Mouse (Mus musculus) heart, adult 2 months (tissue): ENCODE measurements at regions not wholly inside any gene's neighbourhood (a gene's known extent, or its start where the extent isn't known, plus 50 kb on each side); places are given as distances from the start of the nearest gene placed in this dataset.
A peak's percentile ranks its signal among the peaks of the same experiment; 100 is the strongest.

Experiments used
- DNase-seq, 2 experiments: peaks; one replicate each; pipeline ENCODE4 v3.0.0; 2021
- H3K27ac ChIP-seq: fragments of 200-600 bp; 2 replicates; pipeline ENCODE4 v1.8.1; 2022
- H3K27me3 ChIP-seq: fragments of 200-500 bp; 2 replicates; pipeline ENCODE4 v1.6.1; 2012; ENCODE audit warnings: mild to moderate bottlenecking, low read length, inconsistent platforms, mixed read lengths; ENCODE audit not compliant: control insufficient read depth, insufficient read depth
- H3K36me3 ChIP-seq: fragments of 200-500 bp; 2 replicates; pipeline ENCODE4 v1.6.1; 2012; ENCODE audit warnings: low read length, inconsistent platforms; ENCODE audit not compliant: control insufficient read depth, insufficient read depth
- H3K4me1 ChIP-seq: fragments of 200-500 bp; 2 replicates; pipeline ENCODE4 v1.6.1; 2011; ENCODE audit warnings: low read length; ENCODE audit not compliant: control insufficient read depth, insufficient read depth
- H3K4me3 ChIP-seq: fragments of 200-600 bp; 2 replicates; pipeline ENCODE4 v1.8.1; 2022
- H3K79me2 ChIP-seq: fragments of 200-500 bp; replicated peaks from 2 replicates; pipeline ENCODE4 v1.6.1; 2012; ENCODE audit warnings: mild to moderate bottlenecking, inconsistent platforms, low read length, moderate library complexity, mixed read lengths; ENCODE audit not compliant: control insufficient read depth, insufficient read depth
- H3K9ac ChIP-seq: fragments of 200-500 bp; 2 replicates; pipeline ENCODE4 v1.6.1; 2012; ENCODE audit warnings: low read depth, mild to moderate bottlenecking, control low read depth, inconsistent platforms, low read length, mixed read lengths
- CTCF ChIP-seq: fragments of 200-600 bp; IDR thresholded peaks from 2 replicates; pipeline ENCODE4 v1.8.1; 2022; ENCODE audit warnings: antibody characterized with exemption, mild to moderate bottlenecking, moderate library complexity
- EP300 ChIP-seq: fragments of 200-500 bp; IDR thresholded peaks from 2 replicates; pipeline ENCODE4 v1.6.1; 2011; ENCODE audit warnings: low read depth, low read length, control low read depth; ENCODE audit not compliant: insufficient read depth
- POLR2A ChIP-seq: fragments of 200-500 bp; IDR thresholded peaks from 2 replicates; pipeline ENCODE4 v1.6.1; 2011; ENCODE audit warnings: mild to moderate bottlenecking, low read depth, low read length, control low read depth; ENCODE audit not compliant: insufficient read depth
- WGBS: fragments of 180-500 bp; shearing (Covaris S2); methylation state at CpG from one replicate; pipeline ENCODE4 v1.1.7; 2018; 5-methylcytosine and 5-hydroxymethylcytosine counted together
- intact Hi-C: fragments of 180-260 bp; cut with DNase I; formaldehyde crosslinking; loops from one replicate; pipeline ENCODE4 v1.15.1; 2025

DNA sequence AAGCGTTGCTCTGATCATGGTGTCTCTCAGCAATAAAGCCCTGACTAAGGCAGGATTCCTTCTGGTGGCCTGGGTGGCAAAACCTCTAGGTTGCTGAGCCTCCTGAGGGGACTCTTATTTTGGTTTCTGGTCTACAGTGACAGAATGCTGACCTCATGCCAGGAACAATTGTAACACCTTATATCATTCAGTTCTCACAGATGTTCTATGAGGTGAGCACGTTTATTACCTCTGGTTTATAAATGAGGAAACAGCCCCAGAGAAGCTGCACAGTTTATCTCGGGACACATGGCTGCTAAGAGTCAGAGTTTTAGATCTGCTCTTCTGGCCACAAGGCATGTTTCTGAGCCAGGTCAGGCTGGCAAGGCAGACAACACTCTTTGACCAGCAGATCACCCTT lies 324.3 kb downstream of the Bcl11a start:
- intact Hi-C loops, result no loop called here
- TF ChIP-seq EP300 (no peak), POLR2A (no peak), CTCF (no peak)
- Histone ChIP-seq H3K27me3 (no peaks in the 10 kb centered on the region), H3K4me3 (no peak overlapping the region), H3K9ac (no peak overlapping the region), H3K4me1 (no peaks in the 10 kb centered on the region; the same call in 1 of the 2 replicates), H3K27ac (no peak overlapping the region), H3K79me2 (no peaks in the 10 kb centered on the region), H3K36me3 (no peaks in the 10 kb centered on the region)
- 40% methylated on average over 3 of the region's 3 CpGs for WGBS
- no peak for DNase-seq

DNA sequence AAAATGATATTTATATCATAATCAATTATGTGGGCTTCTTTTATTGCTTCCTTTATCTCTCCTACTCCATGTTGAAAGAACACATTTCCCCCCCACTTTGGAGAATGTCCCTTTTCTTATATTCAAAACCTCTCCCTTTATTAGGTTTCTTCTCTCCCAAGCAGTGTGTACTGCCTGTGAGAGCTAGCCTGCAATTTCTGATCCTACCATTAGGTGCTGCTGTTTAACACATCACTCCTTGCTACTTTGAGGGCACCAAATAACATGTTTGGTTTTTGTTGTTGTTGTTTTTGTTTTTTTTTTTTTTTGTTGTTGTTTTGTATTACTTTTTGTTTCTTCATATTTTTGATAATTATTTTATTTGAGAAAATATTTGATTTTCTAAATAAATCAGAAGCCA lies 336.9 kb downstream of the Bcl11a start:
- no peak for DNase-seq
- no peaks in the 10 kb centered on the region for H3K4me1 ChIP-seq
- intact Hi-C loops, result loop anchor here (5.0 kb wide), 1 partner anchor 887 kb away; no protein-coding TSS in a partner anchor
- no peak overlapping the region for H3K27ac ChIP-seq
- no peak overlapping the region for H3K4me3 ChIP-seq
- H3K36me3 ChIP-seq, result no peaks in the 10 kb centered on the region
- TF ChIP-seq CTCF, result peak; percentile 83
- TF ChIP-seq POLR2A, result no peak
- TF ChIP-seq EP300, result no peak
- H3K9ac ChIP-seq, result no peak overlapping the region
- H3K79me2 ChIP-seq, result no peaks in the 10 kb centered on the region
- H3K27me3 ChIP-seq, result no peaks in the 10 kb centered on the region

DNA sequence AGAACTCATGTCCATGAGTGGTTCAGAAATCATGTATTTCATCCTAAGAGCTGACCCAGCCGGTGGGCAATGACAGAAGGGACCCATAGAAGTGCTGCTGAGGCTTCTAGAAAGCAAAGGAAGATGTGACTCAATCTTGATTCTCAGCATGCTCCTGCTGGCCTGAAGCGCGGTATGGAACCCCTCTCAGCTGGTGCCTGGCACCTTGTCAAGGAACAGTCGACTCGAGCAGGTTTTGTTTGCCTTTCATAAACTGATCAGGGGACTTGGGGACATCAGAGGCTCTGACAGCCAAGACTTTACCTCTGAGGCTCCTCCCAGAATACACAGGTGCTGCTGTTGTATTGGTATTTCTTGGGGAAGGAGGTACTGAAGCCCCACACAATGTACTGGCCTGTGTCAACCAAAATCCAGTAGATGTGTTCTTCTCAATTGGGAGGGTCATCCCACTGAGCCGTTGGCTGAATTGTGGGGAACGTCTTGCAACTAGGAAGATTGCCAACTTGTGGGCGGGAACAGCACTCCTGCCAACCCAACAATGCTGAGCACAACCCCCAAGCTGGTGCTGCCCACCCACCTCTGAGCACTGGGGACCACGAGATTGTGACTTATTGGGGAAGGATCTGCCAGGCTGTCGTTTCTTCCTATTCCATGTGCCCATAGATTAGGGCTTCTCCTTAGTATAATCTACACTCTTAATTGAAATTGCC lies 344.4 kb downstream of the Bcl11a start:
- Histone ChIP-seq H3K36me3 (no peaks in the 10 kb centered on the region), H3K9ac (no peak overlapping the region), H3K79me2 (no peaks in the 10 kb centered on the region), H3K27me3 (no peaks in the 10 kb centered on the region), H3K4me1 (no peaks in the 10 kb centered on the region), H3K4me3 (no peak overlapping the region), H3K27ac (no peak overlapping the region)
- TF ChIP-seq POLR2A (no peak), EP300 (no peak), CTCF (no peak)
- DNase-seq, result no peak
- 75% methylated on average over 10 of the region's 10 CpGs for WGBS
- intact Hi-C loops, result no loop called here

DNA sequence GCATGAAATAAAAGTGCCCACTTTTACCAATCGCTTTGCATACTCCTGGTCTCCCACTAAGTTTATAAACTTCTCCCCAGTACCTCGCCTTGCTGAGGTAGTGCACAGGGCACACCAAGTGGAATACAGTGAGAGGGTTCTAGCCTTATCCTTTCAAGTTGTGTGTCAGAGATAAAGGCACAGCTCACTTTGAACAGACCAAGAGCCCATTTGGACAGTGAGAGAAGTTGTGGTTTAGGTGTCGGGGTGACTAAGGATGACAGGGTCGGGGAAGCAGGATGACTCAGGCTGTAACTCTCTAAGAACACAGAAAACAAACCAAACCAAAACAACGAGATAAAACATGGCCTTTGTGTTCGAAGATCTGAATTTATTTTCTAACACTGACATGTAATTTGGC lies 345.4 kb downstream of the Bcl11a start:
- H3K36me3 ChIP-seq, result no peaks in the 10 kb centered on the region
- TF ChIP-seq EP300, result no peak
- no peak for TF ChIP-seq POLR2A
- TF ChIP-seq CTCF, result no peak
- intact Hi-C loops, result no loop called here
- H3K27me3 ChIP-seq, result no peaks in the 10 kb centered on the region
- H3K79me2 ChIP-seq, result no peaks in the 10 kb centered on the region
- H3K4me3 ChIP-seq, result no peak overlapping the region
- H3K4me1 ChIP-seq, result no peaks in the 10 kb centered on the region
- no peak for DNase-seq
- H3K9ac ChIP-seq, result no peak overlapping the region
- WGBS, result 71% methylated on average over 6 of the region's 6 CpGs
- no peak overlapping the region for H3K27ac ChIP-seq

DNA sequence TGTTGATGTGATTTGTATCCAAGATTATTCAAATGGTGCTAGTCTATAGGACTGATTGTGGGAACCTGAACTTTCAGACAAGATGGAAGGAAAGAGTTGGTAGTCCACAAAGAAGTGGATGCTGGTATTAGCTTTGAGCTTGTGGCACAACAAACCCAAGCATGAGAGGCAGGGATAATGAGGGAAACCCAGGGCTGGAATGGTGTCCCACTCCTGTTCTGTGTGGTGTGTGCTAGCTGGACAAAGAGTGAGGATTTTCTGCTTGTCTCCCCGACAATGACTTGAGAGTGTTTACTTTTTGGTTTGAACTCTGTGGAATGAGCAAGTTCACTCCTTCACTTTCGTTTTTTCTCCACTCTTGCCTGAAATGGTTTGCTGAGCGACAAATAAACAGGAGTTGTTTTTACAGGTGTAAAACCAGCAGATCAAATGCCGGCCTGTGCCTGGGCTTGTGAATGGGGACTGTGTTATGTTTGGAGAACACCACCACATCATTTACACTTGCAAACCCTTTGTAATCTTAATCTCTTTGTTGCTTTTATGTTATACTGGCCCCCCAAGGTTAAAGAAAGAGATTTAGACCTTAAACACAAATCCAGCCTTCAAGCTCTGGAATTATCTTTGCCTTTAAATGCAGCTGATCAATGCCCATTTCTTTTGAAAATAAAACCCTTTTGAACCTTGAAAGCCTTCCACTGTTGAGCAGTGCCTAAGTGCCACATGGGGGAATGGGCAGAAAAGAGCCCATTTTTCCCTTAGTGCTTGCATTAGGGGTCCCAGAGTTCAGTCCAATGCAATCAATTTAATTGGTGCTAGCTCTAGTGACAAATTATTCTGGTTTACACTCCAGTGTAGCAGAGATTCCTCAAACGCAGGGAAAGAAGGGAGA lies 349.4 kb downstream of the Bcl11a start:
- WGBS, result 48% methylated on average over 5 of the region's 5 CpGs
- H3K36me3 ChIP-seq, result no peaks in the 10 kb centered on the region
- no peak for TF ChIP-seq EP300
- no peak for TF ChIP-seq POLR2A
- TF ChIP-seq CTCF, result no peak

DNA sequence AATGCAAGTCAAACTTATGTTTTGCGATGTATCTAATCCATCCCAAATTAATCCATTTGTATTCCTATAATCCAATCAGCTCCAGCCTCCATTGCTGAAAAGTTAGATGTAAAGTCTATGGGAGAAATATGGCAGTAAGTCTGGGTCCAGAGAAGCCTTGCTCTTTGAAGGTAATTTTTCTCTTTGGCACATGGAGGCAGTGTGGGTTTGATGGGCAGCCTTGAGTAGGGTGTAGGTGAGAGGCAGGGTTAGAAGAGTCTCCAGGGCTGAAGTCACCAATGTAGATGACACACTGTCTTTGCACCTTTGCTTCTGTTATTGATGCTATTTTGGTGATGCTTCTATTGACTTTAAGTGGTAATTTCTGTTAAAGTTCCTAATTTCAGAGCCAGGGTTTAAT lies 370.8 kb downstream of the Bcl11a start:
- intact Hi-C loops, result no loop called here
- H3K9ac ChIP-seq, result no peak overlapping the region
- no peaks in the 10 kb centered on the region for H3K27me3 ChIP-seq
- no peak overlapping the region for H3K4me3 ChIP-seq
- H3K4me1 ChIP-seq, result no peaks in the 10 kb centered on the region
- H3K36me3 ChIP-seq, result no peaks in the 10 kb centered on the region
- DNase-seq, result no peak
- H3K79me2 ChIP-seq, result no peaks in the 10 kb centered on the region
- 96% methylated on average over 1 of the region's 1 CpGs for WGBS
- no peak overlapping the region for H3K27ac ChIP-seq
- TF ChIP-seq CTCF (peak; percentile 36), POLR2A (no peak), EP300 (no peak)

More for the DNA sequence above, 349.4 kb downstream of the Bcl11a start:
- DNase-seq, result no peak
- Histone ChIP-seq H3K4me3 (no peak overlapping the region), H3K27me3 (no peaks in the 10 kb centered on the region), H3K9ac (no peak overlapping the region), H3K4me1 (no peaks in the 10 kb centered on the region), H3K27ac (no peak overlapping the region), H3K79me2 (no peaks in the 10 kb centered on the region)
- intact Hi-C loops, result no loop called here
